Mouse (Mus musculus) mesoderm, embryonic 11.5 days (tissue): ENCODE results near the gene Hlf.

Experiments
- DNase-seq: peaks from one replicate; pipeline ENCODE4 v3.0.0-alpha.2; 2012; ENCODE audit warnings: low read depth, low spot score

Gene Hlf

GRCm38 (mm10) chr11:90390817-90391173 is at the start of gene Hlf:
Hlf (minus strand) TSS chr11:90390895.
- peak; percentile 97 for DNase-seq

- no peak for DNase-seq
Measured at GRCm38 (mm10) chr11:90438768-90439167, 48.1 kb upstream of the Hlf start.

DNA sequence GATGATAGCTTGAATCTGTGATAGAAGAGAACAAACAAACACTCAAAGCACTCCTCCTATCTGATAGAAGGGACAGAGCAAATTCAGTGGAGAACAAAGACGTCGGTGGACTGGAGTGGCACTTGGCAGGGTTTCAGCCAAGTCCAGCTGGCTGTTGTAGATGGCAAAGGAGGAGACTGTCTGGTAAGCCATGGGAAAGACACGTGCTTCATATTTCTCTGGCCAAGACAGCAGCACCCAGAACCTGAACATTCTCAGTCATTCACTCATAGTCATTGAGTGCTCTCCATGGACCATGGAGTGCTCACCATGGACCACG is 34.5 kb upstream of the Hlf start:
- no peak for DNase-seq

DNA sequence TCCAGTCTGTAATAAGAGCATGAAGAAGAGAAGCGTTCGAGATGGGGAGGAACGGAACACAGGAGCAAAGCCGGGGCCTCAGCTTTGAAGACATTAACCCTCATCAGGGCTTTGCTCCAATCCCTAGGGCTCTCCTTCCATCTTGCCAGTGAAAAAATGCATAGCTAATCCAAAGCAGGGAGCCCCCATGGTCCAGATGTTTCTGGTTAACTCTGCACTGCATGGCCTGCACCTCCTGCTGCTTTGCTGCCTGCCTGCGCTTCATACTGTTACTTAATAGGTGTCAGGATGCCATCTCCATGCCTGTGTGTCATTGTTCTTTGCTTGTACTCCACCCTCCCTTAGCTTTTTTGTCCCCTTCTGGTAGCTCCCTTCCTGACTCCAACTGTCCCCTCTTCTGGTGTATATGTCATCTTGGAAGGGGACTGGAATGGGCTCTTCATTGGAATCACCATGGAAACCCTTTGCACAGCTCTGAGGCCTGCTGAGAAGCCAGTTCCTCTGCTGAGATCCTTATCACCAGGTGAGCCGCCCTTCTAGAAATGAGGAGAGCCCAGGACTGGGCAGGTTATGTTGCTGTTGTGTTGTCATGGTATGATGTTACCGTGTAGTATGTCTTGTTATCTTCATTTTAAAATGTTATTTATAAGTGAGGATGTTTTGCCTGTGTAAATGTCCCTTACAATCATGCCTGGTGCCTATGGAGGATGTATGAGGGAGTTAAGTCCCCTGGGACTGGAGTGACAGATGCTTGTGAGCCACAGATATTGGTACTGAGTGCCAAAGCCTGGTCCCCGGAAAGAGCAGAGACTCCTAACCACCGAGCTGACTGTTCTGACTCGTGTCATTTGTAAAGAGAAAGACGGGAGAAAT is 33.9 kb upstream of the Hlf start:
- DNase-seq, result peak; percentile 61

GRCm38 (mm10) chr11:90423896-90424295 is 33.2 kb upstream of the Hlf start:
- no peak for DNase-seq

- DNase-seq, result no peak
Measured at GRCm38 (mm10) chr11:90419706-90420105, 29.0 kb upstream of the Hlf start.

- DNase-seq, result peak; percentile 95
Measured at GRCm38 (mm10) chr11:90417921-90418320, 27.2 kb upstream of the Hlf start.

DNA sequence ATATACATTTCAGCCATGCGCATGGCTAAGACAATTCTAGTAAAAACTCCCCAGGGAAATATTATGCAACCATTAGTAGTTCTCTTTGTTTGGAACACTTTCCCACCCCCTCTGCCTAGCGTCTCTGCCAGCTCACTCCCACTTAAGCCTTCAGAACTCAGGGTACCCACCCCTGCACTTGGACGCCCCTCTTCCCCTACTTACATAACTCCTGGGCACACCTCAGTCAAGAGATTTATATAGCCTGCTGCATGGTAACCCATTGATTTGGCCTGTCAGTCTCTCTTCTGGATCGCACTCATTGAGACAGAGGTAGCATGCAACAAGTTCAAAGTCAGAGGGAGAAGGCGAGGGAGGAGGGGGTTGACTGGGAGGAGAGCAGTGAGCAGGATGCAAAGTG is 26.3 kb upstream of the Hlf start:
- DNase-seq, result no peak

DNA sequence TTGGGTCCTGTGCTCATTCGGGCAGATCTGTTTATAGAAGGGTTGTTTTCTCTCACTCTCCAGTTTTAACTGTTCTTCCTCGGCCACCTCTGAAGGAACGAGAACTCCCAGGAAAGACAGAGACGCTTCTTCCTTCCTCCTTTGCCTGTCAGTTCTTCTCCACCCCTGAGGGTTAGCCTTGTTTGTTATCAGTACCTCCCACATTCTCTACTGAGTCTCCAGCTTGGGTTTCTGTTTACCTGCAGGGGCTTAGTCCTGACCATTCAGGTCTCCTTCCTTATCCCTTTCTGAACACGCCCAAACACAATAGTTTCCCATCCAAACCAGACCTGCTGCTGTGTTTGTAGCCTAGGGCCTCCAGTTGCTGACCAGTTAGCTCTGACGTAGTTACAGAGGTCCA is 8.2 kb upstream of the Hlf start:
- no peak for DNase-seq

GRCm38 (mm10) chr11:90391271-90392185 is 833 bp upstream of the Hlf start:
- no peak for DNase-seq

DNA sequence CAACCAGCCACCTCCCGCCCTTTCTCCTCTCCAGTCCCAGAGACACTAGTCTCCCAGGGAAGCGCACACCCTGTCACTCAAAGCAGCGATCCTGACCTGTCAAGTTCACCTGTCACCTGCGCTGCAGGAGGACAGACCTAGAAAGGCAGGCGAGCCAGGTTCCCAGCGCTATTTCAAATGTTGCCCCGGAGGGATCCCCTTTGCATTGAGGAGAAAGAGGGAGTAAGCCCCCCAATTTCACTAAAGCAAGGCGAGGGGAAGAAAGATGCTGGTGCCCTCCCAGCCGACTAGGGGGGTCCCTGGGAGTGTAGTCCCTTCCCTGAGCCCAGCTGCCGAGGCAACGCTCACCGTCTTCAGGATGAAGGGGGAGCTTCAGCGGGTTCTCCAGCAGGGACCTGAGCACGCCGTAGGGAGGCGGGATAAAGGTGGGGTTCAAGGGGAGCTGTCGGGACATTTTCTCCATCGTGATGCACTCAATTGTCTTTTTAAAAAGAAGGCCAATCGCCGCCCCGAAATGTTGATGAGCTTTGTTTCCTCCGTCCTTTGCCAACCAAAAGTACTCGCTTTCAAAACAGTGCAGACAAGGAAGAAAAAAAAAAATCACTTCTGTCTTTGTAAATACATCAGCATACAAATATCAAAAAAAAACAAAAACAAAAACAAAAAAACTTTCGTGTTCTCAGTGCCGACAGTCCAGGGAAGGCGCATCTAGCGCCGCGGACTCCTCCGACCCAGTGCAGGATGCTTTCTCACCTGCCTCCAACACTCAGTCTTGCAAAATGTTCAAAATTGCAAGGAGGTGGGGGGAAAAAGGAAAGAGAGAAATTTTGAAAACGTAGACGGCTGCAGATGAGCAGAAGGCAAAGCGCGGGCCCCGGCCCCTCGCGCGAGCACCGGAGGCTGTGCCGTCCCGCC is 536 bp downstream of the Hlf start:
- DNase-seq, result no peak

GRCm38 (mm10) chr11:90389174-90389901 is 1.4 kb downstream of the Hlf start:
- no peak for DNase-seq

DNA sequence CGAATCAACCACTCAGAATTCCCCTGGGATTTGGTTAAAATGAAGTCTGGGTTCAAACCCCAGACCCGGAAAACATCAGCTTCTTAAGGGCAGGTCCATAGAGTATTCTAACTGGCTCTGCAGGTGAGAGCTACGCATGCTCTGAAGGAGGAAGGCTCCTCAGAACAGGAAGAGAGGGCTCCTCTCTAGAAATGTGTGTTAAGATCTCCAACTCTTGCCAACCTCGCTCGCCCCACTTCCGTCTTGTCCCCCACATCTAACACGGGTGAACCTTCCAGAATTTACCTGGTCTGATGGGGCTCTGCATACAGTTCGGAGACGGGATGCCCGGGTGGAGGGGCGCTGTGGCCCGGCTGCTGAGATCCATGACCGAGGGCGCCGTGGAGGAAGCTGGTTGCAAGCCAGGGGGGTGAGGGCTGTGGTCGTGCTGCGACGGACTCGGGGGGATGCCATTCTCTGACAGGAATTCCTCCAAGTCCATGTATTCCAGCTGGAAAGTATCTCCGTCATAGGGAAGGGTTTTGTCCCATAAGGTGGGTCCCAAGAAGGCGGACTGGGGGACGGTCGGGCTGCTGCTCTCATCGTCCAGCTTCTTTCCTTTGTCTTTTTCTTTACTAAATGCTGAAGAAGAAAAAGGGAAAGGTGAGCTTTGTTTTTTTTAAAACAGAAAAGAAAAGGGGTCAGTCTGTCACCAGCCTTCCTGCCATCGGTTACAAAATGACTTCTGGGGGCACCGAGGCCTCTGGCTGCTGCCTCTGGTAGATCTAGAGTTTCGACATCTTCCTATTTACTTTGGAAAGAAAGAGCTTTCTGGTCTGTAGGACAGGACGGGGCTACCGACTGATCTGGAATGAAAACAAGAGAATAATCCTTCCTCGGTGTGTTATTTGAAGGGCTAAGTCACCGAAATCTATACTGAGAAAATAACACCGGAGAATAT is 2.9 kb downstream of the Hlf start:
- no peak for DNase-seq

GRCm38 (mm10) chr11:90382005-90382611 is 8.6 kb downstream of the Hlf start:
- DNase-seq, result no peak

DNA sequence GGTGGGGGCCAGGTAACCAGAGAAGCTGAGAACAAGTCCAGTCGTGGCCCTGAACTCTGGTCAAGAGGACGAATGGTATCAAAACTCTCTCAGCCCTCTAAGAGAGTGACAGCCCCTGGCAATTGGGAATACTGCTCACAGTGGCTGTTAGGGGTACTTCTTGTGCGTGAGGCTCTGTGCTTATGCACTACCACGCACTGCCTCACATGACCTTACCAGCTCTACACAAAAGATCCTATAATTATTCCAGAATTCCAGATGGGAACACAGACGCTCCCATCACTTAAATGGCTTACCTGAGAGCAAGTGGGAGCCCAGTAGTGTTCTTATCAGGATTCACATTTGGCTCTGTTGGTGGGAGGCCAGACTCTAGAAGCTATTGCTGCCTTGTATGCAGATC is 9.6 kb downstream of the Hlf start:
- no peak for DNase-seq

GRCm38 (mm10) chr11:90380131-90380685 is 10.5 kb downstream of the Hlf start:
- no peak for DNase-seq

DNA sequence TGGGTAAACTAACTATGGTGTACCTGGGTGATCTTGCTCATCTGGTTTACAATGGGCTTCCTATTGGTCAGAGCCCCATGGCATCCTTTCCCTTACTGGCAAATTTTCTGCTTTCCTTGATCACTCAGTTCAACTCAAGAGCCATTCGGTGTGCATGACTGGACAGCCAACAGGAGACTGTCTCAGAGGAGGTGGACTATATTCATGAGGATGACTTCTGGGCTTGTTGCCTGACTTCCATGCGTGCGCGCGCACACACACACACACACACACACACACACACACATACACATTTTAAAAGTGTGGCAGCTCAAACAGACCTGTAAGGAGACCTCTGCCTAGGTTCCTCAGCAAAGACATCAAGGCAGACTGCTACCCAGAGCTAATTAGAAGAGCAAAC is 12.7 kb downstream of the Hlf start:
- DNase-seq, result no peak

DNA sequence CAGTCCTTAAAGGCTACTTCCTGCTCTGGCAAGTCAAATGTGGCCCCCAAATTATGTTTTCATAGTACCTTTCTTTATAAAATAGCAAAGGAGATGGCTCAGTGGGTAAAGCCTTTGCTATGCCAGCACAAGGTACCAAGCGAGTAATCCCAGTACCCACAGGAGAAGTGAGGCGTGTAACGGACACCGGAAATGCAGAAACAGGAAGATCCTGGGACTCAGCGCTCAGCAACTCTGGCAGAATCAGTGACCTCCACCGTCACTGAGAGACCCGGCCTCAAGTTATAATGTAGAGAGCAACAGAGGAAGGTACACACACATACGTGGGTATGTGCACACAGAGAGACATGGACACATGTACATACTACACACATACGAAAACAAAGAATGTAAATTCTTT is 14.3 kb downstream of the Hlf start:
- DNase-seq, result no peak

- no peak for DNase-seq
Measured at GRCm38 (mm10) chr11:90371470-90372100, 19.1 kb downstream of the Hlf start.
